Mouse (Mus musculus) forebrain, embryonic 10.5 days (tissue): ENCODE measurements around the gene E430018J23Rik. TPM values are rescaled to one million over a fixed set of nuclear protein-coding genes. Genes with fewer than 3 reads are reported as not detected.
A peak's percentile ranks its signal among the peaks of the same experiment; 100 is the strongest.
"Not testable (repeated sequence)": the region's sequence is repeated elsewhere in the genome, so short reads cannot be mapped to it uniquely, and the experiment has no call there.

ENCODE experiments used
- DNase-seq: peaks from one replicate; pipeline ENCODE4 v3.0.0-alpha.2; 2017; ENCODE audit warnings: low spot score; ENCODE audit errors: extremely low spot score
- H3K27ac ChIP-seq: fragments of 300-500 bp; sonication (generic); 2 replicates; pipeline ENCODE4 v1.5.1; 2016; ENCODE audit warnings: mild to moderate bottlenecking
- H3K27me3 ChIP-seq: fragments of 300-500 bp; sonication (generic); 2 replicates; pipeline ENCODE4 v1.6.1; 2016; ENCODE audit warnings: mild to moderate bottlenecking; ENCODE audit not compliant: poor library complexity, severe bottlenecking
- H3K36me3 ChIP-seq: fragments of 300-500 bp; sonication (generic); replicated peaks from 2 replicates; pipeline ENCODE4 v1.6.1; 2016; ENCODE audit warnings: mild to moderate bottlenecking, moderate library complexity
- H3K4me1 ChIP-seq: fragments of 300-500 bp; sonication (generic); 2 replicates; pipeline ENCODE4 v1.6.1; 2016
- H3K4me3 ChIP-seq: fragments of 300-500 bp; sonication (generic); 2 replicates; pipeline ENCODE4 v1.5.1; 2016; ENCODE audit warnings: mild to moderate bottlenecking, moderate library complexity
- H3K9me3 ChIP-seq: fragments of 300-500 bp; sonication (generic); 2 replicates; pipeline ENCODE4 v1.6.1; 2016; ENCODE audit warnings: mild to moderate bottlenecking, moderate library complexity
- WGBS: fragments of 180-500 bp; shearing (Covaris S2); methylation state at CpG from one replicate; pipeline ENCODE4 v1.1.7; 2016; 5-methylcytosine and 5-hydroxymethylcytosine counted together
- polyA plus RNA-seq: library from polyadenylated mRNA; unstranded; fragments of >200 nt; fragmentation: Nextera tagmentation; extraction: Ambion mirVana; gene quantifications from 2 replicates; pipeline ENCODE4 v1.2.1, GENCODE M21; 2016

Gene E430018J23Rik
- 4.2 and 4.8 TPM in 2 replicates for polyA plus RNA-seq

DNA sequence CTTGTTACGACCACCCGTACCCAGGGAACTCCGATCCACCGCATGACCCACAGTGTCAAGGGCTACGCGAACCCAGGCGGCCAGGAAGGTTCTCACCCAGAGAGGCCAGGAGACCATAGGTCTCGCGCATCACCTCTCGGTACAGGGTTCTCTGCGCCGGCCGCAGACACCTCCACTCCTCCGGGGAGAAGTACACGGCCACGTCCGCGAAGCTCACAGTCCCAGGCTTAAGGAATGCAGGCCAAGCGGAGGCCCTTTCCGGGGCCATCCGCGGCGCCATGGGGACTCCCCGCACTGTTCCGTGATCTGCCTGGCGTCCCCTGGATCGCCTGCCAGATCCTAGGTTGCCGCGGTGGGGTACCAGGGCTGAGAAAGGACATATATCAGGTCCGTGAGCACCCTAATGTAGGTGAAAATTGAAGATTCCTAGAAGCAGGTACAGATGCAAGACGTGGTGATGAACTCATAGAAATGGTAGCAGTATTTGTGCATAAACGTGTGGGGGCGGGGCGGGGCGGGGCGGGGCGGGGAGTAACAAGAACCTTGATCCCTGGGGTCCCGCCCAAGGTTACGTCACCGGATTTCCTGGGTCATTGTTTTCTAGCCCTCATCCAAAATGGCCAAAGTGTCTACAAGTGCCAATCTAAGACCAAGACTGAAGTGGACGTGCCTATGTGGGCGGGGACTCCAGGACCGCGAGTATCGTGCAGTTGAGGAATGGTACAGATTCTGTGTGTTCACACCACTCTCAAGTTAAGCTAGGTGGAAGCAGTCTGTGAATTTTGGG, at the start of gene E430018J23Rik:
Gene E430018J23Rik, minus strand, starts transcription at position 473 of the 787 bp plus-strand sequence.
- Histone ChIP-seq H3K36me3 (peaks cover 19% of the 10 kb centered on the region), H3K9me3 (no peaks in the 10 kb centered on the region), H3K4me1 (peaks cover 27% of the 10 kb centered on the region), H3K27me3 (no peaks in the 10 kb centered on the region), H3K4me3 (peak within 1 kb of the TSS; percentile 82), H3K27ac (peak within 1 kb of the TSS; percentile 91)
- DNase-seq: peak; percentile 96
- 1% methylated on average over 45 of the region's 45 CpGs for whole genome bisulfite sequencing

DNA sequence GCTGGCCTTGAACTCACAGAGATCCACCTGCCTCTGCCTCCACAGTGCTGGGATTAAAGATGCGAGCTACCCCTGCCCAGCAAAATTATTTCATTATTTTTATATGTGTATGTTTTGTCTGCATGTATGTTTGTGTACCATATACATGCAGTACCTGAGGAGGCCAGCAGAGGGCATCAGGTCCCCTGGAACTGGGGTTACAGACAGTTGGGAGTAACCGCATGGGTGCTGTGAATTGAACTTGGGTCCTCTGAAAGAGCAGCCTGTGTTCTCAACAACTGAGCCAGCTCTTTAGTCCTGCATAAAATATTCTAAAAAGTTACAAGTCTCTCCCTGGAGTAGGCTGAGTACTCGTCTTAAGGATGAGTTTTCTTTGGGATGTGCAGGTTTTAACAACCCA, 44.3 kb upstream of the E430018J23Rik start:
- Histone ChIP-seq H3K27me3 (no peaks in the 10 kb centered on the region), H3K4me3 (no peak overlapping the region), H3K36me3 (peaks cover 20% of the 10 kb centered on the region), H3K4me1 (no peaks in the 10 kb centered on the region), H3K9me3 (peaks cover 16% of the 10 kb centered on the region), H3K27ac (no peak overlapping the region)
- 89% methylated on average over 3 of the region's 3 CpGs for WGBS
- no peak for DNase-seq

DNA sequence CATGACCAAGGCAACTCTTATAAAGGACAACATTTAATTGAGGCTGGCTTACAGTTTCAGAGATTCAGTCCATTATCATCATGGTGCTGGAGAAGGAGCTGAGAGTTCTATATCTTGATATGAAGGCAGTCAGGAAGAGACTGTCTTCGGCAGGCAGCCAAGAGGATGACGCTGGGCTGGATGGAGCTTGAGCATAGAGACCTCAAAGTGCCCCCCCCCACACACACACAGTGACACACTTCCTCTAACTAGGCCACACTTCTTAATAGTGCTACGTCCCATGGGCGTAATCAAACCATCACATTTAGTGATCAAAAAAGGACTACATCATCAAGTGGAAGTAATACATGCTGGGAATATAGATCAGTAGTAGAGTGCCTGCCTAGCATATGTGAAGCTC, 41.8 kb upstream of the E430018J23Rik start:
- WGBS: 89% methylated on average over 4 of the region's 4 CpGs

DNA sequence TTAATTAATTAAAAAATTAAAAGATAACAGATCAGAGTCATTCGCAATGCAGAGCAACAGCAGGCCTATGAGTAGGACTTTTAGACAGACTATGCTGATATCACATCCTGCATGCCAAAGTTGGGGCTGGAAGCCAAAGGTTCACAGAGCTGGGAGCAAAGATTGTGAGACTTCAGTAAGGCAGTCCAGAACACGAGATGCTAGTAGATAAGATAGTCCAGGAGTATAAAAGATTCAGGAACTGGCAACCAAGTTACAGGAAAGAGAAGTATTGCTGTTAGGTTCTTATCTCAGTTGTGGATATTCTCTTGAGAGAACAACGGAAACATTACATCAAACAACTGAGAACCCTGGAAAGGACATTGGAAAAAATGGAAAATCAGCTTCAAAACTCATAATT, 32.9 kb upstream of the E430018J23Rik start:
- peaks cover 20% of the 10 kb centered on the region for H3K27me3 ChIP-seq
- 76% methylated on average over 3 of the region's 3 CpGs for WGBS
- no peak overlapping the region for H3K4me3 ChIP-seq
- H3K36me3 ChIP-seq: no peaks in the 10 kb centered on the region
- H3K9me3 ChIP-seq: no peaks in the 10 kb centered on the region
- DNase-seq: no peak
- H3K4me1 ChIP-seq: peaks cover 13% of the 10 kb centered on the region
- no peak overlapping the region for H3K27ac ChIP-seq

More for the DNA sequence above, 41.8 kb upstream of the E430018J23Rik start:
- H3K36me3 ChIP-seq: no peaks in the 10 kb centered on the region
- H3K9me3 ChIP-seq: peaks cover 16% of the 10 kb centered on the region
- no peak overlapping the region for H3K27ac ChIP-seq
- no peak overlapping the region for H3K4me3 ChIP-seq
- DNase-seq: no peak
- H3K4me1 ChIP-seq: no peaks in the 10 kb centered on the region
- H3K27me3 ChIP-seq: no peaks in the 10 kb centered on the region

DNA sequence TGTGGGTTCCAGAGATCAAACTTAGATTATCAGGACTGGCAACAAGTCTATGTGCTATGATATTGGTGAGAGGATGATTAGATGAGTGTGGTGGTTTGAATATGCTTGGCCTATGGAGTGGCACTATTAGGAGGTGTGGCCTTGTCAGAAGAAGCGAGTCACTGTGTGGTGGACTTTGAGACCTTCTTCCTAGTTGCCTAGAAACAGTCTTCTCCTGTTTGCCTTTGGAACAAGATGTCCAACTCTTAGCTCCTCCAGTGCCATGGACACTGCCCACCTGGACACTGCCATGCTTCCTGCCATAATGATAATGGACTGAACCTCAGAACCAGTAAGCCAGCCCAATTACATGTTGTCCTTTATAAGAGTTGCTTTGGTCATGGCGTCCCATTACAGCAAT, 32.5 kb upstream of the E430018J23Rik start:
- no peak overlapping the region for H3K27ac ChIP-seq
- peaks cover 17% of the 10 kb centered on the region for H3K4me1 ChIP-seq
- 88% methylated on average over 2 of the region's 2 CpGs for WGBS
- H3K27me3 ChIP-seq: peaks cover 20% of the 10 kb centered on the region
- H3K9me3 ChIP-seq: no peaks in the 10 kb centered on the region
- H3K4me3 ChIP-seq: no peak overlapping the region
- H3K36me3 ChIP-seq: no peaks in the 10 kb centered on the region
- DNase-seq: no peak

DNA sequence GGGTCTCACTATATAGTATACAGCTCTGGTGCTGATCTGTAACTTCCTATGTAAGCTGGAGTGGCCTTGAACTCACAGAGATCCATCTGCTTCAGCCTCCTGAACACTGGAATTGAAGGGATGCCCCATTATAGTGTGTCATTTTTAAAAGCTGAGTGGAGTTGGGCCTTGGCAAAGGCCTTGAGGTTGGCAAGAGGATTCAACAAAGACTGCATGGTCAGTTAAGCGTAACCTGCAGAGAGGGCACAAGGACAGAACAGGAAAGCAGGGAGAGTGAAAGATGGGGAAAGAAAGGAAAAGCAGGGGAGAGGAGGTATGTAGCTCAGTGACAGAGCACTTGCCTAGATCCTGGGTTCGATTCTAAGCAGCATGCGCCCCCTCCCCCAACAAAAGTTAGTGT, 31.9 kb upstream of the E430018J23Rik start:
- H3K4me3 ChIP-seq: no peak overlapping the region
- no peaks in the 10 kb centered on the region for H3K9me3 ChIP-seq
- H3K27me3 ChIP-seq: peaks cover 20% of the 10 kb centered on the region
- 90% methylated on average over 3 of the region's 3 CpGs for WGBS
- H3K36me3 ChIP-seq: no peaks in the 10 kb centered on the region
- H3K4me1 ChIP-seq: peaks cover 18% of the 10 kb centered on the region
- DNase-seq: no peak
- no peak overlapping the region for H3K27ac ChIP-seq

DNA sequence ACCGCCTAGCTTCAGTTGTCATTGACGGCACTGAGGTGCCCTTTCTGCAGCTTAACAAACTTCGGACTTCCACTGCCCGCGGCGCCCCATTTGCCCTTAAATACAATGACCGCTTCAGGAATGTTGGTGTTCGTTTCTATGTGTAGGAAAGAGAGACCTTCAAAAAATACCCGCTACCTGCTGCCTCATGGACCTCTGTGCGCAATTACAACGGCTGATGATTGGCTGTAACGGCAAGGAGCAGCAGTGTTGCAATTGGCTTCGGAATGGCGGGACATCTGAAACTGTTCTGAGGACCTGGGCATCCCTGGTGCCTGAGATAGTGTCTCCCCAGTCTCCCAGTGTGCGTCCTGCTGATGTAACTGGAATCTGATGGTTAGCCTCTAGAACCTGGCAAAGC, 28.8 kb upstream of the E430018J23Rik start:
- Histone ChIP-seq H3K36me3 (peaks cover 23% of the 10 kb centered on the region), H3K27ac (peak overlapping the region; percentile 94), H3K4me3 (peak overlapping the region; percentile 92), H3K27me3 (peaks cover 20% of the 10 kb centered on the region), H3K9me3 (no peaks in the 10 kb centered on the region), H3K4me1 (peaks cover 18% of the 10 kb centered on the region)
- WGBS: 2% methylated on average over 15 of the region's 15 CpGs
- no peak for DNase-seq

DNA sequence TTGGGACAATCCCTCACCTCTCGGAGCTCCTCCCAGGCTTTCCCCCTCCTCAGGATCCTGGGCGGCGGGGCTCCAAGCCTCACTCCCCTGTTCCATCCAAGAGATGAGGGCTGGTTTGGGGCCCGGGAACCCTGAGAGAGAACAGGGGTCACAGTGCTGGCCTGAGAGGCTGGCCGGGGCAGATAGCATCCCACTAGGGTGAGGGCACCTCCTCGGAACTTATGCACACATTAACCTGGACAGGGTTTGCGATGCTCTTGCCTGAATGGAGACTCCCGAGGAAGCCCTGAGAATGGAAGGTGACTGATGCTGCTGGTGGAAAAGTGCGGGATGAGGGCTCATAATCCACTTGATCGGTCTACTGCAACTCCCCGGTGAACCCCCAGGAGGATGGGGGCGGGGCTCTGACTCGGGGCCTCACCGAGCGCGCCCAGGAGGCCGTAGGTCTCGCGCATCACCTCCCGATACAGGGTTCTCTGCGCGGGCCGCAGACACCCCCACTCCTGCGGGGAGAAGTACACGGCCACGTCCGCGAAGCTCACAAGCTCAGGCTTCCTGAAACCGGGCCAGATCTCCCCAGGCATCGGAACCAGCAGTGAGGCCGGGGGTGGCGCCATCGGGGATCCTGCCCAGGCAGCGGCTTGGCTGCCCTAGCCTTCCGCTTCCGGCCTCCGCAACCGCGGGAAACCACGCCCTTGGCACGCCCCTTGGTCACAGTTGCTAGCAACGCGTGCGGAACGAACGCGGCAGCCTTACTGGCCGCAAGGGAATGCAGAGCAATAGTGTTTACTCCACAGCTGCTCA, 28.2 kb upstream of the E430018J23Rik start, which contains the start of gene Zfp688:
Gene Zfp688, minus strand, starts transcription at position 681 of the 804 bp plus-strand sequence.
- peak within 1 kb of the TSS; percentile 94 for H3K27ac ChIP-seq
- H3K36me3 ChIP-seq: peaks cover 25% of the 10 kb centered on the region
- H3K4me1 ChIP-seq: peaks cover 18% of the 10 kb centered on the region
- H3K4me3 ChIP-seq: peak within 1 kb of the TSS; percentile 92
- no peaks in the 10 kb centered on the region for H3K9me3 ChIP-seq
- under 1% methylated on average over 48 of the region's 48 CpGs for WGBS
- DNase-seq: peak; percentile 94
- H3K27me3 ChIP-seq: peaks cover 20% of the 10 kb centered on the region

DNA sequence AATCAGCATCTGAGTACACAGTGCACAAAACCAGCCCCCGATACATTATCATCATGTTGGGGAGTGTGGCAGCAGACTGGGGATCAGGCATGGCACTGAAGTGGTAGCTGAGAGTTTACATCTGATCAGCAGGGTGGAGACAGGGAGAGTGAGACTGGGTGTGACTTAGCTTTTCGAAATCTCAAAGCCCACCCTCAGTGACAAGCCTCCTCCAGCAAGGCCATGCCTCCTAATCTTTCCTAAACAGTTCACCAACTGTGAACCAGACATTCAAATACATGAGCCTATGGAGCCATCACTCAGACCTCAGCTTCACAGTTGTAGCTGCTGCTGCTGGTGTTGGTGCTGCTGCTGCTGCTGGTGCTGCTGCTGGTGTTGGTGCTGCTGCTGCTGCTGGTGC, 18.0 kb upstream of the E430018J23Rik start:
- 70% methylated on average over 2 of the region's 2 CpGs for WGBS

DNA sequence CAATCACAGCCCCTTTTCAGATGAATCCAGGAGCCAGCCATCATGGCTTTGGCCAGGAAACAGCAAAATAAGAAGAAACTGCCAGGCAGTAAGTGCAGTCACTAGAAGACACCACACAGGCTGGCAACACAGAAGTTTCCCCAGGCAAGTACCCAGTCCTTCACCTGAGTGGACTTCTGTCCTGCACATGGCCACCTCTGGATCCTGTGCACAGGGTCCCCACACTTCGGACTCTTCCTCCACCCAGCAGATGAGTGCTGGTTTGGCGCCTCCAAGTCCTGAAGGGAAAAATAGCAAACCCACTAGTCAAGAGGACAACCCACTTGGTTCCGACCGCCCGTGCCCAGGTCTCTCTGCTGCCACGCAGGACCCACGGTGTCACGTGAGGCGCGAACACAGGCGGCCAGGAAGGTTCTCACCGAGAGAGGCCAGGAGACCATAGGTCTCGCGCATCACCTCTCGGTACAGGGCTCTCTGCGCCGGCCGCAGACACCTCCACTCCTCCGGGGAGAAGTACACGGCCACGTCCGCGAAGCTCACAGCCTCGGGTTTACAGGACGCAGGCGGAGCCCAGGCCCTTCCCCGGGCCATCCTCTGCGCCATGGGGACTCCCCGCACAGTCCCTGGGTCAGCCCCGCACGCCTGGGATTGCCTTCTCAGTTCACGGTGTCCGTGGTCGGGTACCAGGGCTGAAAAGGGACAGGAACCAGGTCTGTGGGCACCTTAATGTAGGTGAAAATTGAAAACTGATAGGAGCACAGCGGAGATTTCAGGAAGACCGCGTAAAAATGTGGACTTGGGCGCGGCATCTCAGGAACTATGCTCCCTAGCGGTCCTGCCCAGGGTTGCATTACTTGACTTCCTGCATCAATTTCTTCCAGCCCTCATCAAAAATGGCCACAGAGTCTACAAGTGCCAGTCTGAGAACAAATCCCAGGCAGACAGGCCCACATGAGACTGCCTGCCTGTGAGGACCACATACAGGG, 12.9 kb upstream of the E430018J23Rik start, which contains the start of gene Zfp764:
Gene Zfp764, minus strand, starts transcription at position 821 of the 986 bp plus-strand sequence.
- peak within 1 kb of the TSS; percentile 91 for H3K27ac ChIP-seq
- H3K4me1 ChIP-seq: peaks cover 10% of the 10 kb centered on the region
- WGBS: 8% methylated on average over 40 of the region's 40 CpGs
- H3K4me3 ChIP-seq: peak within 1 kb of the TSS; percentile 65
- peak; percentile 81 for DNase-seq
- H3K36me3 ChIP-seq: peaks cover 12% of the 10 kb centered on the region
- H3K27me3 ChIP-seq, H3K9me3 ChIP-seq: not testable (repeated sequence)

More for the DNA sequence above, 18.0 kb upstream of the E430018J23Rik start:
- Histone ChIP-seq H3K4me1 (peaks cover 2% of the 10 kb centered on the region), H3K36me3 (peaks cover 4% of the 10 kb centered on the region), H3K27me3 (no peaks in the 10 kb centered on the region), H3K9me3 (no peaks in the 10 kb centered on the region), H3K4me3 (no peak overlapping the region), H3K27ac (no peak overlapping the region)
- no peak for DNase-seq

DNA sequence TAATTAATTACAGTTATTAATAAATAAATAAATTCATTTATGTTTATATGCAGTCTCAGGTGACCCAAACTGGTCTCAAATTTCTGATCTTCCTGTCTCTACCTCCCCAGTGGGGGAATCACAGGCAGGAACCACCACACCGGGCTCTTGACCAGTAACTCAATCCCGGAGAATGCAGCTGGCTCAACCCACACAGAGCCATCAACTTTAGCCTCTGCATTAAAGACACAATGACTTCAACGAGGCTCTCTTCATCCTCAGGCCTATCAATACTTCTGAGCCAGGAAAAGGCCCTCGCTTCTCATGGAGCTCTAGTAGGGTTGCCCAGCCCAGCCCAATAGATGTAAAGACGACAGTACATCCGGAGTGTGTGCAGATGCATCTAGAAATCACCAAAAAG, 10.7 kb upstream of the E430018J23Rik start:
- Histone ChIP-seq H3K4me1 (peaks cover 10% of the 10 kb centered on the region), H3K36me3 (peaks cover 12% of the 10 kb centered on the region)
- not testable (repeated sequence) for H3K27ac ChIP-seq, DNase-seq, H3K27me3 ChIP-seq, H3K4me3 ChIP-seq, H3K9me3 ChIP-seq
- 91% methylated on average over 6 of the region's 6 CpGs for WGBS

DNA sequence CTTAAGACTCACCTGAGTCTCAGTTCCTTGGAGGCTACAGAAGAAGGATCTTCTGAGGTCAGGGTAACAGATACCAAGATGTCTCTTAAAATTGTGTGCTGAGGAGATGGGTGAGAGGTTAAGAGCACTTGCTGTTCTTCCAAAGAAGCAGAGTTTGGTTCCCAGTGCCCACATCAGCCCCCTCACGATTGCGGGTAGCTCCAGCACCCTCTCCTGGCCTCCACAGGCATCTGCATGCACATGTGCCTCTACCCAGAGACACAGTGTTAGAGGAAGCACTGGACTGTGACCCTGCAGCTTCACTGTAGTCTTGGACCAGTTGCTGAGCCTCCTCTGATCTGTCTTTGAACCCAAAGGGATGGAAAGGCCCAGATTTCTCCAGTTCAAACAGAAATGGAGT, 9.6 kb upstream of the E430018J23Rik start:
- Histone ChIP-seq H3K4me3 (no peak overlapping the region), H3K4me1 (peaks cover 10% of the 10 kb centered on the region), H3K36me3 (peaks cover 12% of the 10 kb centered on the region), H3K27me3 (no peaks in the 10 kb centered on the region), H3K27ac (no peak overlapping the region), H3K9me3 (peaks cover 7% of the 10 kb centered on the region; the same call in 1 of the 2 replicates)
- DNase-seq: no peak
- 52% methylated on average over 2 of the region's 2 CpGs for WGBS
